Mouse (Mus musculus) MEL (cell line): ENCODE measurements around the gene Itpr2. TPM values are rescaled to one million over a fixed set of nuclear protein-coding genes. Genes with fewer than 3 reads are reported as not detected.
"Not testable (repeated sequence)": the region's sequence is repeated elsewhere in the genome, so short reads cannot be mapped to it uniquely, and the experiment has no call there.

Experiments used
- DNase-seq: peaks from one replicate; pipeline ENCODE4 v3.0.0; 2011; ENCODE audit warnings: low read depth, low spot score
- H3K27ac ChIP-seq: 2 replicates; pipeline ENCODE4 v1.5.1; 2012; ENCODE audit warnings: low read depth, mild to moderate bottlenecking, control low read depth, low read length, moderate library complexity; ENCODE audit not compliant: control insufficient read depth
- H3K27me3 ChIP-seq, 2 experiments: fragments of 150-350 bp in 1 of 2; sonication (generic) in 1 of 2; 2 replicates each; pipeline ENCODE4 v1.6.1; 2012; ENCODE audit warnings: low read length in 2 of 2, mild to moderate bottlenecking in 2 of 2, improper control_type of control experiment in 1 of 2, moderate library complexity in 1 of 2; ENCODE audit not compliant: insufficient read depth in 2 of 2, control insufficient read depth in 1 of 2
- H3K36me3 ChIP-seq, 2 experiments: 2 replicates each; pipeline ENCODE4 v1.6.1; 2012 to 2014; ENCODE audit warnings: low read length in 2 of 2, improper control_type of control experiment in 1 of 2, inconsistent platforms in 1 of 2, mild to moderate bottlenecking in 1 of 2; ENCODE audit not compliant: insufficient read depth in 2 of 2, control insufficient read depth in 1 of 2
- H3K4me1 ChIP-seq, 2 experiments: fragments of 150-350 bp in 1 of 2; sonication (generic) in 1 of 2; 2 replicates each; pipeline ENCODE4 v1.6.1; 2012; ENCODE audit warnings: low read length in 2 of 2, improper control_type of control experiment in 1 of 2, mild to moderate bottlenecking in 1 of 2; ENCODE audit not compliant: insufficient read depth in 2 of 2, control insufficient read depth in 1 of 2
- H3K4me3 ChIP-seq, 2 experiments: fragments of 150-350 bp in 1 of 2; sonication (generic) in 1 of 2; 2 replicates each; pipeline ENCODE4 v1.5.1; 2012; ENCODE audit warnings: low read depth in 2 of 2, low read length in 2 of 2, mild to moderate bottlenecking in 2 of 2, moderate library complexity in 2 of 2, control low read depth in 1 of 2, improper control_type of control experiment in 1 of 2; ENCODE audit not compliant: control insufficient read depth in 1 of 2, insufficient read depth in 1 of 2
- H3K79me2 ChIP-seq: 2 replicates; pipeline ENCODE4 v1.6.1; 2012; ENCODE audit warnings: mild to moderate bottlenecking, low read length, moderate library complexity; ENCODE audit not compliant: control insufficient read depth, poor library complexity, insufficient read depth
- H3K9ac ChIP-seq: 2 replicates; pipeline ENCODE4 v1.6.1; 2012; ENCODE audit warnings: low read depth, mild to moderate bottlenecking, control low read depth, low read length, moderate library complexity; ENCODE audit not compliant: control insufficient read depth, poor library complexity, severe bottlenecking
- H3K9me3 ChIP-seq: fragments of 150-350 bp; sonication (generic); replicated peaks from 2 replicates; pipeline ENCODE4 v1.6.1; 2012; ENCODE audit warnings: mild to moderate bottlenecking, low read length, improper control_type of control experiment, moderate library complexity; ENCODE audit not compliant: insufficient read depth
- BHLHE40 ChIP-seq: IDR thresholded peaks from 2 replicates; pipeline ENCODE4 v1.6.1; 2012; ENCODE audit warnings: low read depth, mild to moderate bottlenecking, inconsistent platforms, low read length, improper control_type of control experiment, borderline replicate concordance
- CTCF ChIP-seq, 3 experiments: IDR thresholded peaks in 2 of 3; conservative IDR thresholded peaks in 1 of 3; 2 replicates each; pipeline ENCODE4 v1.5.1; 2011 to 2012; ENCODE audit warnings: low read length in 3 of 3, low read depth in 2 of 3, mild to moderate bottlenecking in 2 of 3, improper control_type of control experiment in 1 of 3, inconsistent platforms in 1 of 3, mixed read lengths in 1 of 3, moderate library complexity in 1 of 3; ENCODE audit not compliant: control insufficient read depth in 1 of 3, insufficient read depth in 1 of 3, poor library complexity in 1 of 3, severe bottlenecking in 1 of 3
- E2F4 ChIP-seq: IDR thresholded peaks from 2 replicates; pipeline ENCODE4 v1.6.1; 2011; ENCODE audit warnings: low read depth, low read length, improper control_type of control experiment, borderline replicate concordance
- ETS1 ChIP-seq: IDR thresholded peaks from 2 replicates; pipeline ENCODE4 v1.6.1; 2012; ENCODE audit warnings: low read depth, mild to moderate bottlenecking, inconsistent platforms, low read length, improper control_type of control experiment, moderate library complexity
- GATA1 ChIP-seq: IDR thresholded peaks from 2 replicates; pipeline ENCODE4 v1.6.1; 2011; ENCODE audit warnings: low read depth, low read length, improper control_type of control experiment
- KAT2A ChIP-seq: conservative IDR thresholded peaks from 2 replicates; pipeline ENCODE4 v1.6.1; 2012; ENCODE audit warnings: low read depth, low read length, improper control_type of control experiment, inconsistent platforms
- MXI1 ChIP-seq: IDR thresholded peaks from 2 replicates; pipeline ENCODE4 v1.6.1; 2011; ENCODE audit warnings: mild to moderate bottlenecking, low read depth, low read length, improper control_type of control experiment
- MYB ChIP-seq: IDR thresholded peaks from 2 replicates; pipeline ENCODE4 v1.6.1; 2011; ENCODE audit warnings: mild to moderate bottlenecking, low read depth, low read length, improper control_type of control experiment
- MYC ChIP-seq: IDR thresholded peaks from 2 replicates; pipeline ENCODE4 v1.6.1; 2011; ENCODE audit warnings: low read depth, mild to moderate bottlenecking, low read length, improper control_type of control experiment, moderate library complexity
- NELFE ChIP-seq: IDR thresholded peaks from 2 replicates; pipeline ENCODE4 v1.6.1; 2011; ENCODE audit warnings: low read depth, low read length, improper control_type of control experiment
- POLR2A ChIP-seq, 2 experiments: IDR thresholded peaks; 2 replicates each; pipeline ENCODE4 v1.6.1; 2011 to 2012; ENCODE audit warnings: low read length in 2 of 2, mild to moderate bottlenecking in 2 of 2, control low read depth in 1 of 2, improper control_type of control experiment in 1 of 2, low read depth in 1 of 2, moderate library complexity in 1 of 2; ENCODE audit not compliant: control insufficient read depth in 1 of 2, insufficient read depth in 1 of 2, poor library complexity in 1 of 2
- POLR2AphosphoS2 ChIP-seq: IDR thresholded peaks from 2 replicates; pipeline ENCODE4 v1.6.1; 2011; ENCODE audit warnings: low read length, improper control_type of control experiment
- RAD21 ChIP-seq: IDR thresholded peaks from 2 replicates; pipeline ENCODE4 v1.6.1; 2011; ENCODE audit warnings: mild to moderate bottlenecking, low read depth, low read length, improper control_type of control experiment
- RCOR1 ChIP-seq: IDR thresholded peaks from 2 replicates; pipeline ENCODE4 v1.6.1; 2012; ENCODE audit warnings: low read depth, mild to moderate bottlenecking, inconsistent platforms, low read length, improper control_type of control experiment
- SIN3A ChIP-seq: IDR thresholded peaks from 2 replicates; pipeline ENCODE4 v1.6.1; 2012; ENCODE audit warnings: low read length, improper control_type of control experiment, inconsistent platforms
- TCF12 ChIP-seq: IDR thresholded peaks from 2 replicates; pipeline ENCODE4 v1.6.1; 2014; ENCODE audit warnings: low read depth, mild to moderate bottlenecking, inconsistent platforms, low read length, improper control_type of control experiment, moderate library complexity
- UBTF ChIP-seq: IDR thresholded peaks from 2 replicates; pipeline ENCODE4 v1.6.1; 2012; ENCODE audit warnings: low read depth, mild to moderate bottlenecking, inconsistent platforms, low read length, improper control_type of control experiment, moderate library complexity, borderline replicate concordance; ENCODE audit not compliant: insufficient read depth
- USF1 ChIP-seq: IDR thresholded peaks from 2 replicates; pipeline ENCODE4 v1.6.1; 2014; ENCODE audit warnings: low read depth, mild to moderate bottlenecking, inconsistent platforms, low read length, improper control_type of control experiment, moderate library complexity
- USF2 ChIP-seq, 2 experiments: IDR thresholded peaks; 2 replicates each; pipeline ENCODE4 v1.6.1; 2011 to 2012; ENCODE audit warnings: improper control_type of control experiment in 2 of 2, low read length in 2 of 2, borderline replicate concordance in 1 of 2, inconsistent platforms in 1 of 2, low read depth in 1 of 2, mild to moderate bottlenecking in 1 of 2; ENCODE audit not compliant: insufficient read depth in 1 of 2
- ZC3H11A ChIP-seq: IDR thresholded peaks from 2 replicates; pipeline ENCODE4 v1.6.1; 2012; ENCODE audit warnings: low read depth, mild to moderate bottlenecking, inconsistent platforms, low read length, improper control_type of control experiment
- ZKSCAN1 ChIP-seq: IDR thresholded peaks from 2 replicates; pipeline ENCODE4 v1.6.1; 2012; ENCODE audit warnings: low read depth, mild to moderate bottlenecking, inconsistent platforms, low read length, improper control_type of control experiment, moderate library complexity
- ZMIZ1 ChIP-seq: IDR thresholded peaks from 2 replicates; pipeline ENCODE4 v1.6.1; 2012; ENCODE audit warnings: low read depth, mild to moderate bottlenecking, inconsistent platforms, low read length, improper control_type of control experiment, moderate library complexity
- ZNF384 ChIP-seq: IDR thresholded peaks from 2 replicates; pipeline ENCODE4 v1.6.1; 2012; ENCODE audit warnings: low read depth, mild to moderate bottlenecking, inconsistent platforms, low read length, improper control_type of control experiment
- polyA plus RNA-seq, 2 experiments: library from polyadenylated mRNA; stranded (reverse) in 1 of 2; unstranded in 1 of 2; fragments of >175 nt in 1 of 2; fragments of >200 nt in 1 of 2; gene quantifications; 2 replicates each; pipeline versions ENCODE4 v1.2.1 to v1.2.4; 2012; ENCODE audit warnings: low replicate concordance in 2 of 2, low read depth in 1 of 2; ENCODE audit not compliant: insufficient read length in 2 of 2, insufficient read depth in 1 of 2, missing spikeins in 1 of 2
- total RNA-seq: library from RNA; depleted of rRNA; stranded (reverse); fragments of 300-350 nt; gene quantifications from 2 replicates; pipeline ENCODE4 v1.2.3, GENCODE M21; 2012

Gene Itpr2
- total and polyA plus RNA-seq, 3 experiments, result 1.5 to 3.0 TPM; not detected in 1

DNA sequence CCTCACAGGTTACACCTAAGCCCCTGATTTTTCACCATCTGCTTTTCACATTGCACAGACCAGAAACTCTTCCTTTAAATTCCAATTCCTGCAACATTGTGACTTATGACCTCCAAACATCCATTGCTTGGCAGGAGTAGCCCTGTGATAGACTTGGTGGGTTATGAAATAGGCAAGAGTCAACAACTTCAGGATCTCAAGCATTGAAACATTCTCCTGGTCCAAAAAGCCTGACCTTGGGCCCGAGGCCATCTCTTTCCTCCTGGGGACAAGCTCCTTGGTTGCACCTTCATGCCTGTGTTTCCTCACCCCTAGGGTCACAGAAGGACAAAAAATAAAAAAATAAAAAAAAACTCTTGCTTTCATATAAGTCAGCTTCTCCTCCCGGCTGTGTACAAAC, 32.1 kb downstream of the Itpr2 start:
- TF ChIP-seq MYC, result no peak
- no peak for TF ChIP-seq RAD21
- no peak for TF ChIP-seq RCOR1
- TF ChIP-seq ETS1, result no peak
- no peak for TF ChIP-seq ZMIZ1
- no peak for TF ChIP-seq NELFE
- no peak for TF ChIP-seq CTCF (IDR thresholded peaks at IDR 0.05 in 2 of 3, conservative IDR thresholded peaks at IDR 0.05 in 1 of 3; ENCODE audit: control insufficient read depth in 1 of 3, insufficient read depth in 1 of 3, low read depth in 2 of 3, low read length in 3 of 3, poor library complexity in 1 of 3, severe bottlenecking in 1 of 3)
- TF ChIP-seq E2F4, result no peak
- TF ChIP-seq ZC3H11A, result no peak
- no peak for TF ChIP-seq ZKSCAN1
- no peak for TF ChIP-seq TCF12
- no peak for TF ChIP-seq POLR2AphosphoS2
- TF ChIP-seq USF2 (IDR thresholded peaks at IDR 0.05; ENCODE audit: borderline replicate concordance in 1 of 2, insufficient read depth in 1 of 2, low read depth in 1 of 2, low read length in 2 of 2), result no peak
- TF ChIP-seq MYB, result no peak
- TF ChIP-seq USF1, result no peak
- no peak for TF ChIP-seq ZNF384
- TF ChIP-seq POLR2A (IDR thresholded peaks at IDR 0.05; ENCODE audit: control insufficient read depth in 1 of 2, insufficient read depth in 1 of 2, low read depth in 1 of 2, low read length in 2 of 2, poor library complexity in 1 of 2), result no peak
- TF ChIP-seq MXI1, result no peak
- Histone ChIP-seq H3K27me3 (no peaks in the 10 kb centered on the region), H3K9me3 (no peaks in the 10 kb centered on the region), H3K27ac (no peak overlapping the region), H3K9ac (no peak overlapping the region), H3K4me1 (no peaks in the 10 kb centered on the region), H3K36me3 (no peaks in the 10 kb centered on the region), H3K4me3 (no peak overlapping the region), H3K79me2 (no peaks in the 10 kb centered on the region)
- no peak for DNase-seq

- Histone ChIP-seq H3K4me3 (no peak overlapping the region), H3K9me3 (no peaks in the 10 kb centered on the region), H3K4me1 (no peaks in the 10 kb centered on the region), H3K79me2 (no peaks in the 10 kb centered on the region), H3K27me3 (no peaks in the 10 kb centered on the region), H3K27ac (no peak overlapping the region), H3K9ac (no peak overlapping the region), H3K36me3 (no peaks in the 10 kb centered on the region)
- DNase-seq, result no peak
- TF ChIP-seq POLR2AphosphoS2, result no peak
- no peak for TF ChIP-seq GATA1
- TF ChIP-seq SIN3A, result no peak
- no peak for TF ChIP-seq USF2 (IDR thresholded peaks at IDR 0.05; ENCODE audit: borderline replicate concordance in 1 of 2, insufficient read depth in 1 of 2, low read depth in 1 of 2, low read length in 2 of 2)
- no peak for TF ChIP-seq KAT2A
- TF ChIP-seq BHLHE40, result no peak
- no peak for TF ChIP-seq UBTF
- TF ChIP-seq MXI1, result no peak
- TF ChIP-seq ZKSCAN1, result no peak
Measured at GRCm38 (mm10) chr6:146468361-146468760, 33.7 kb downstream of the Itpr2 start.

- not testable (repeated sequence) for H3K27me3 ChIP-seq
Measured at GRCm38 (mm10) chr6:146464645-146465042, 37.4 kb downstream of the Itpr2 start.

More at GRCm38 (mm10) chr6:146464645-146465042, 37.4 kb downstream of the Itpr2 start:
- DNase-seq, H3K4me1 ChIP-seq, H3K79me2 ChIP-seq, H3K27ac ChIP-seq, H3K4me3 ChIP-seq, H3K9me3 ChIP-seq, H3K36me3 ChIP-seq, H3K9ac ChIP-seq: not testable (repeated sequence)
